Mouse (Mus musculus) Patski (cell line): Measurements from ENCODE around the gene Rffl. TPM values are rescaled to one million over a fixed set of nuclear protein-coding genes. Genes with fewer than 3 reads are reported as not detected.
A peak's percentile ranks its signal among the peaks of the same experiment; 100 is the strongest.

Source experiments
- ATAC-seq: fragments of 100-300 bp; one replicate; pipeline ENCODE4 v1.8.0; 2021
- CTCF ChIA-PET: fragments of 350-600 bp; sonication (Branson Sonifier 250); formaldehyde crosslinking; loops from one replicate; lab custom pipeline; 2022; ENCODE audit warnings: inconsistent platforms; lab: Charles Lee
- POLR2A ChIA-PET: fragments of 350-600 bp; sonication (Branson Sonifier 250); formaldehyde crosslinking; loops from one replicate; lab custom pipeline; 2022; ENCODE audit warnings: antibody characterized with exemption, inconsistent platforms; lab: Charles Lee
- DNase-seq: peaks from one replicate; pipeline ENCODE4 v3.0.0-alpha.2; 2011; ENCODE audit warnings: low read depth, low spot score
- H3K27me3 ChIP-seq: fragments of 371-371 bp; one replicate; pipeline ENCODE4 v1.5.1; 2021
- CTCF ChIP-seq: fragments of 100-300 bp; IDR thresholded peaks from one replicate; pipeline ENCODE4 v1.5.1; 2021
- in situ Hi-C: fragments of 300-500 bp; cut with MboI; formaldehyde crosslinking; loops from 3 replicates; pipeline ENCODE4 v1.11.1; 2018; ENCODE audit warnings: low pct_unique_long_range_greater_than_20kb, mixed read lengths
- polyA plus RNA-seq: library from polyadenylated mRNA; unstranded; gene quantifications from one replicate; pipeline ENCODE4 v1.2.3, GENCODE M21; 2021

Rffl gene
- polyA plus RNA-seq, 1 experiment from 2014 or later, result 12.7 TPM

DNA sequence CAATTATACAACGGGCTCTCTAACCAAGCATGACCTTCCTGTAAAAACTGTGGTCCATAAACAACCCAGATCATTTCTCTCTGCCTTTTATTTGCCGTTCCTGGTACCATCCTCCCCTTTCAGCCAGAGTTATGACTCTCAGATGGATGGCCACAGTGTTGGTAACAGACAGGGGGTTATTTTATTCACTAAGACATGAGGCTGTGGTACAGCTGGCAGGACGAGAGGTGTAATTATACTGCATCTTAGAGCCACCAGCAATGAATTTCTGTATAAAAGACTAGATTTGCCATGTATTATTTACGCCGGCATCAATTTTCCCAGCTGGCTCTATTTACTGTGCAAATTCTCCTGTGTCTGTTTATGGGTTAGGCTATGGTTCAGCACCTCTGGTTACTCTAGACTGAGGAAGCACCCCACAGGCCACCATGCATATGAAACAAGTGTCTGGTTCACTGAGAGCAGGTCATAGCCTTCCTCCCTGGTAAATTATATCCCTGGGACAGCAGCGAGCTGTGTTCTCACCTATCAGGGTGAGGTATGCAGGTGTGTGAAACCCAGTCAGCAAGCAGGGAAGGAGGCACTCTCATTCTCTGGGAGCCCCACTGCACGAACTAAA is 6.8 kb upstream of the Rffl start:
- in situ Hi-C loops, result no loop called here
- DNase-seq (no peak), ATAC-seq (no peak)
- POLR2A ChIA-PET, result no interaction called here
- no peaks in the 10 kb centered on the region for H3K27me3 ChIP-seq
- CTCF ChIA-PET, result no interaction called here
- TF ChIP-seq CTCF, result no peak

DNA sequence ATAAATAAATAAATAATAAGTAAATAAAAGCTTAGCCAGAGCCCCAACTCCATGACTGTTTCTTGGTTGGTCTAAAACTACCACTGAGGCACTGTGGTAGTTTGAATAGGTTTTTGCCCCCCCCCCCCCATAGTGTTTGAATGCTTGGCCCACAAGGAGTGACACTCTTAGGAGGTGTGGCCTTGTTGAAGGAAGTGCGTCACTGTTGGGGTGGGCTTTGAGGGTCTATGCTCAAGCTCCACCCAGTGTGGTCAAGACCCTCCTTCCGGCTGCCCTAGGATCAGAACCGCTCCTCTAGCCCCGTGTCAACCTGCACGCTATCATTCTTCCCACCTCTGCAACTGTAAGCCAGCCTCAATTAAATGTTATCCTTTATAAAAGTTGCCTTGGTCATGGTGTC is 4.6 kb upstream of the Rffl start:
- CTCF ChIA-PET, result interaction anchor here (1.1 to 2.4 kb wide), 2 partner anchors 9 to 57 kb away, joined by 5 to 8 read pairs; no protein-coding TSS in a partner anchor
- no peak for TF ChIP-seq CTCF
- DNase-seq (no peak), ATAC-seq (no peak)
- POLR2A ChIA-PET, result interaction anchor here (0.8 kb wide), 1 partner anchor 49 kb away, joined by 3 read pairs; no protein-coding TSS in a partner anchor
- no peaks in the 10 kb centered on the region for H3K27me3 ChIP-seq
- in situ Hi-C loops, result no loop called here

DNA sequence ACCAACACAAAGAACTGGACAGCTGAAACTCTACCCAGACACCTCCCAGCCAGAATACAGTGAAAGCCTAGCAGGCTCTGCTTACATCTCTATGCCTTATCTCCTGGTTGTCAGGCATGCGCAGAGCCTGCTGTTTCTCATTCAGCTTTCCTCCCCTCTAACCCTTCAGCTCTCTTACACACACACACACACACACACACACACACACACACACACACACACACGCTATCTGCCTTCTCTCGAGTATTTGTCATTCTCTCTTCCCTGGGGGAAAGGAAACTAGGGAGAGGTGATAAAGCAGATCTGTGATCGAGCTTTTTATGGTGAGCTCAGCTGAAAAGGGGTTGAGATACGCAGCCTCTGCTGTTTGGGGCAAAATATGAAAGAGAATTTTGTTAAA is 3.9 kb upstream of the Rffl start:
- TF ChIP-seq CTCF, result no peak
- POLR2A ChIA-PET, result interaction anchor here (0.8 kb wide), 1 partner anchor 48 kb away, joined by 3 read pairs; no protein-coding TSS in a partner anchor
- H3K27me3 ChIP-seq, result no peaks in the 10 kb centered on the region
- DNase-seq, result no peak
- CTCF ChIA-PET, result interaction anchor here (1.1 to 2.4 kb wide), 2 partner anchors 10 to 56 kb away, joined by 5 to 8 read pairs; no protein-coding TSS in a partner anchor
- ATAC-seq, result no peak
- in situ Hi-C loops, result loop anchor here (5.0 to 25.0 kb wide), 2 partner anchors 58 to 838 kb away; partner anchors contain the start of genes Ccl2, Ccl7 and Gm17268

DNA sequence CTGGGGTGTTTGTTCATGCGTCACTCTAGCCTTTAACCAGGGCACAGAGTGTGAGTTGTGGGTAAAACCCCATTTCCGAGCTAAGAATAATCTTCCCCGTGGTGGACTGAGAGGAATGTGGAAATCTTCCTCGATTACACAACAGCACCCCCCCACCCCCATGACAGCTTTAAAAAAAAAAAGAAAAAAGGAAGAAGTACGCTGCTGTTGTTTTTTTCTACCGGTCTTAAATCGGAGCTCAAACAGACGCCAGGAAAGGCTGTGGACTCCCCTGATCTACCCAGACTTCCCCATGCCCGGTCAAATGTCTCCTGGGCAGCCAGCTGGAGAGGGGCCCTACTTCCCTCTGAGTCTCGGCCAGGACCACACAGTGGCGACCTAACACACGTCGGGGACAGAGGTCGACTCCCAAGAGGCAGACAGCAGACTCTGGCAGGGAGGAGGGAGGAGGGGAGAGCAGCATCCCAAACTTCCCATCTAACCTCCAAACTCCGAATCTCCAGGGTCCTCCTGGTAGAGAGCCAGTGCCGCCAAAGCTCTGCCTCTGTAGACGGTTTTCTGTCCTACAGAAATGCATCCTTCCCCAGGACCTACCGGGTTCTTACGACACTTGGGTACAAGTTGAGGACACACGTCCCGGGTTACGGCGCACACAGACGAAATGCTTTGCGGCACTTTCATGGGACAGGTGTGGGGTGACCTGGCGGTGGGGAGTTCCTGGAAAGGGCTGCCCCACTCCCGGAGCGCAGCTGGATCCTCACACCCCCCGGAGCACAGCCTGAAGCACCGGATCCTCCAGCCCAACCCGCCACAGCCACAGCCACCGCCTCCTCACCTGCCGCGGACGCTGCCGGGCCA is 608 bp downstream of the Rffl start:
- CTCF ChIA-PET, result interaction anchor here (0.9 to 6.1 kb wide), 5 partner anchors 19 to 52 kb away, joined by 3 to 36 read pairs (median 5); no protein-coding TSS in a partner anchor
- no peaks in the 10 kb centered on the region for H3K27me3 ChIP-seq
- in situ Hi-C loops, result loop anchor here (5.0 to 25.0 kb wide), 2 partner anchors 53 to 833 kb away; partner anchors contain the start of genes Ccl2, Ccl7 and Gm17268
- no peak for DNase-seq
- TF ChIP-seq CTCF, result no peak
- ATAC-seq, result peak; percentile 83
- POLR2A ChIA-PET, result interaction anchor here (0.6 to 1.4 kb wide), 4 partner anchors 13 to 655 kb away, joined by 3 to 12 read pairs (median 4); no protein-coding TSS in a partner anchor

DNA sequence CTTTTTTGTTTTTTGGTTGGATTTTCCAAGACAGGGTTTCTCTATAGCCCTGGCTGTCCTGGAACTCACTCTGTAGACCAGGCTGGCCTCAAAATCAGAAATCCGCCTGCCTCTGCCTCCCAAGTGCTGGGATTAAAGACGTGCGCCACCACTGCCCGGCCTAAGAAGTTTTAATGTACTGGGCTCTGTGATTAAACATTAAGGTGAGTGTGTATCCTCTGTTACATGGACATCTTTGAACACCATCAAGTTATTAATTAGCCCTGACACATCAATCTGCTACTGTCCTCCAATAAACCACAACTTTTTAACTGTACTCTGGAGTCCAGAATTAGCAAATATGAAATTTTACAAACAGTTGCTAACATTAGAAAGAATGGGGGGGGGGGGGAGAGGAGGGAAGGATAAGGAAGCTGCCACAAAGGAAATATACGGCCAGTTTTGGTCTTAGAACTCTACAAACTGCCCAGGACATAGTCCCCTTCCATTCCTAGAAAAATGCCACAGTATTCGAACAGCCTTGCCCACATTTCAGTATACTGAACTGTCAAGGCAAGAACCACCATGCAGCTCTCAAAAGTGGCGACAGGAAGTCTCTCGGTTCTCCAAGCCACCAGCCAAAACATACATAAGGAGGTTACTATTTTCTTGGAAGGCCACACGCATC is 1.4 kb downstream of the Rffl start:
- no peaks in the 10 kb centered on the region for H3K27me3 ChIP-seq
- POLR2A ChIA-PET, result interaction anchor here (0.6 to 1.4 kb wide), 2 partner anchors 13 to 656 kb away, joined by 6 to 12 read pairs; no protein-coding TSS in a partner anchor
- CTCF ChIA-PET, result interaction anchor here (0.9 to 6.1 kb wide), 4 partner anchors 18 to 52 kb away, joined by 3 to 36 read pairs (median 7); no protein-coding TSS in a partner anchor
- no peak for ATAC-seq
- no peak for DNase-seq
- in situ Hi-C loops, result loop anchor here (5.0 to 25.0 kb wide), 2 partner anchors 52 to 832 kb away; partner anchors contain the start of genes Ccl2, Ccl7 and Gm17268
- TF ChIP-seq CTCF, result no peak

DNA sequence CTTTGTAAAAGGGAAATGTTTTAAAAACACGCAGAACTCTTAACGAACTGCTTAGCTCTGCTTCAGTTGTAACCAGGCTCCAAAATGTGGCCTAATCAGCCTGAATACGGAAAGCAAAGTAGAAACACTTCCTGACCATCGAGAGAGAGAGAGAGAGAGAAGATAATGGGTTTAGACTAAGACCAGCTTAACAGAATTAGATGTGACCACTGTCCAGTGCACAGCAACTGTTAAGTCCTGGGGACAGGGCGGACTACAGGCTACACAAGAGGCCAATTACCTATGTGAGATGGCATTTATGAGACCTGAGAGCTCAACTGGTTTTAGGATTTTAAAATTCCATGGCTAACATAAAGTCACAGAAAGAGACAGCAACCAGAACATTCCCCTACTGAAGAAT is 3.1 kb downstream of the Rffl start:
- in situ Hi-C loops, result loop anchor here (25.0 kb wide), 1 partner anchor 831 kb away; the partner anchor contains the start of genes Ccl2, Ccl7 and Gm17268

DNA sequence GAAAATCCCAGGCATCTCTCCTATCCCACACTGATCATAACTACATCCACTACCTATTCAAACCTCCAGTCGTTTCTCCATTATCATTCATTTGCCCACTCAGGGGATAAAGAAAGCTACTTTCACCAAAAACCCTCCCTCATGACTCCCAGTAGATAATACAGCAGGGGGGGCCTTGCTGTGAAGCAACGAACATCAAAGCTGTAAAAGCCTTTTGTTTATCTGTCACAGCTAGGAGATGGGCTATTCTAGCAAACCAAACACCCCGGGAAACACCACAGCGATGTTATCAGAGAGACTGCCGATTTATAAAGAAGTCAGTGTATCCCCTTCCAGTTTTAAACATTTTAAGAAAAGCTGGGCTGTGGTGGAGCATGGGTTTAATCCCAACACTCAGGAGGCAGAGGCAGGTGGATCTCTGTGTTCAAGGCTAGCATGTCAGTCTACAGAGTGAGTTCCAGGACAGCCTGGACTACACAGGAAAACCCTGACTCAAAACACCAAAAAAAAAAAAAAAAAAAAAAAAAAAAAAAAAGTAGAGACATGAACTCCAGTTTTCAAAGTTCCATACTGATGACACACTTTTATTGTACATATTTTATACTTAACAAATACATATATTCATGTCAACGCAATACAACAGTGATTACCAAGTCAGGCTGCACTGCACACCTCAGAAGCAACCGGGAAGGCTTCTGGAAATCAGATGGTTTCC is 4.0 kb downstream of the Rffl start:
- ChIA-PET CTCF (interaction anchor here (1.2 to 6.1 kb wide), 4 partner anchors 10 to 59 kb away, joined by 3 to 36 read pairs (median 9); no protein-coding TSS in a partner anchor), POLR2A (no interaction called here)
- DNase-seq, result no peak
- no peak for ATAC-seq
- no peak for TF ChIP-seq CTCF
- in situ Hi-C loops, result loop anchor here (25.0 kb wide), 1 partner anchor 830 kb away; the partner anchor contains the start of genes Ccl2, Ccl7 and Gm17268
- H3K27me3 ChIP-seq, result no peaks in the 10 kb centered on the region

More for the DNA sequence above, 3.1 kb downstream of the Rffl start:
- no peaks in the 10 kb centered on the region for H3K27me3 ChIP-seq
- no peak for TF ChIP-seq CTCF
- ChIA-PET POLR2A (interaction anchor here (1.2 kb wide), 1 partner anchor 20 kb away, joined by 4 read pairs; no protein-coding TSS in a partner anchor), CTCF (interaction anchor here (1.2 to 6.1 kb wide), 4 partner anchors 11 to 121 kb away, joined by 3 to 36 read pairs (median 8); no protein-coding TSS in a partner anchor)
- ATAC-seq (no peak), DNase-seq (no peak)

DNA sequence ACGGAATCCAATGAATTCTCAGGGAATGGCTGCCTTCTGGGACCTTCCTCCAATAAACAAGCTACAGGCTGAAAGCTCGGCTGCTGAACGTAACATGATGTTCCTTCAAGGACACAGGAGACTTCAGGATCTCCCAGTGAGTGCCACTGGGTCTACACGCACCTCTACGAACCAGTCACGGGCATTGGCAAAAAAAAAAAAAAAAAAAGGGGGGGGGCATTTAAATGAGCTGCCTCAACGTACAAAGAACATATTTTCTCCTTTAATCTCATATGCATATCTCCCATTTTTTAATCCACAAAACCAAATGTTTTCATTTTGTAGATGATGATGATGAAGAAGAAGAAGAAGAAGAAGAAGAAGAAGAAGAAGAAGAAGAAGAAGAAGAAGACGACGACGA is 5.1 kb downstream of the Rffl start:
- DNase-seq, result no peak
- H3K27me3 ChIP-seq, result no peaks in the 10 kb centered on the region
- in situ Hi-C loops, result loop anchor here (25.0 kb wide), 1 partner anchor 829 kb away; the partner anchor contains the start of genes Ccl2, Ccl7 and Gm17268
- ATAC-seq, result no peak
- CTCF ChIA-PET, result interaction anchor here (1.5 kb wide), 1 partner anchor 18 kb away, joined by 4 read pairs; no protein-coding TSS in a partner anchor
- no peak for TF ChIP-seq CTCF
- POLR2A ChIA-PET, result interaction anchor here (0.6 kb wide), 1 partner anchor 609 kb away, joined by 4 read pairs; no protein-coding TSS in a partner anchor
